Mouse (Mus musculus) layer of hippocampus, adult 9-10 months (tissue): ENCODE results near the gene Ms4a14.
A peak's percentile ranks its signal among the peaks of the same experiment; 100 is the strongest.
"Not testable (repeated sequence)": the region's sequence is repeated elsewhere in the genome, so short reads cannot be mapped to it uniquely, and the experiment has no call there.

ENCODE experiments used
- DNase-seq: peaks from one replicate; pipeline ENCODE4 v3.0.0; 2022; ENCODE audit warnings: low spot score

Ms4a14 gene

DNA sequence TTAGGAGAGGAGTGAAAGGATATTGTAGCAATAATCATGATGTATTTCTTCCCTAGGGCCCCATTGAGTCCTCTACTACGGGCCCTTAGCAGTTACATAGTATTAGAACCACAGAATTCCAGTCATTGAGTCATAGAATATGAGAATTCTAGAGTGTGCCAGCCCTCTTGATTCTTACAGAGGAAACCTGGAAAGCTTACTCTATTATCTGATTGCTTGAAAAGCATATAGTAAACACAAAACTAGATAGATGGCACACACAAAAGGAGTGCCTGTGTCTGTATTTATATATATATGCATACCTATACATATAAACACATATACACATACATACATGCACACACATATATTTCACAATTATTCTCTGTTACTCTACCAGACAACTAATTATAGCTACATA is at the start of gene Ms4a14:
Ms4a14 (minus strand) TSS at position 101 of the 400 bp plus-strand sequence.
- DNase-seq: no peak

DNA sequence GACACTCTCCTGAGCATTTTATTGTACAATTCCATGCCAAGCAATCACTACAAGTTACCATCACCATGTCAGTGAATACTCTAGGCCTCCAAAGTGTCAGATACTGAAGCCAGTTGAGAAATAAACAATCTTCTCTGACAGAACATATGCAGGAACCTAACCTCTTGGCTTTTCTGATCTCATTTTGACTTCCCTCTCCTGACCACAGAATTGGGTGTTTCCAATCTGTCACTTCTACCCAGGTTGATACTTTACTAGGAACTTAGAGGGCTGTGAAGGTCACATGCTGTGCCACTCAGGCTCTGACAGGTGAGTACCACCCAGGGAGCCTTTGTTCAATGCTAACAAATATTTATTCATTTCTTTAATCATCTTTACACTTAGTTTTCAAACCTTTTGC is 47.7 kb upstream of the Ms4a14 start:
- DNase-seq: no peak

DNA sequence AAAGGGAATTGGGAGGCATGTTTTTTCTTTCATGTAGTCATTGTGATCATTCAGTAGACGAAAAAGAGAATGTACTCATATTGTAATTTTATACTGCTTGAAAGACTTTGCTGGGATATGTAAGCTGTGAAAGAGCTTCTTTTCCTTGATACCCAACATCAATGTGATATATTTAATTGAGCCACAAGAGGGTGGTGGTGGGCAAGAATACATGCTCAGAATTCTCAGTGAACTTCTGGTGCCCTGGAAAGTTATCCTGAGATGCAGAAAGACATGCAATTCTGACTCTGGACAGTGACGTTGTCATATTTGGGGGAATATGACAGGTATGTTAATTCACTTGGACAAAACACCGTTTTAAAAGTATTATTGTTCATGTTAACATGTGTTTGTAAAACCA is 45.9 kb upstream of the Ms4a14 start:
- DNase-seq: peak; percentile 31

DNA sequence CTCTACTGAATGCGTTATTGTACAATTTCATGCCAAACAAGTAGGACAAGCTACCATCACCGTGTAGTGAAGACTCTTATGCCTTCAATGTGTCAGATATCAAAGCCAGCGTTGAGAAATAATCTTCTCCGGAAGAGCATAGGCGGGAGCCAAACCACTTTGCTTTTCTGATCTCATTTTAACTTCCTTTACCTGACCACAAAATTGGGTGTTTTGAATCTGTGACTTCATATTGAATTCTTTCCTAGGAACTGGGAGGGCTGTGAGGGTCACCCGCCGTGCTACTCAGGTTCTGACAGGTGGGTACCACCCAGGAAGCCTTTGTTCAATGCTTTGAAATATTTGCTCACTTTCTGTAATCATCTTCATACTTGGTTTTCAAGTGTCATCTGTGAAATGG is 41.5 kb upstream of the Ms4a14 start:
- DNase-seq: no peak

DNA sequence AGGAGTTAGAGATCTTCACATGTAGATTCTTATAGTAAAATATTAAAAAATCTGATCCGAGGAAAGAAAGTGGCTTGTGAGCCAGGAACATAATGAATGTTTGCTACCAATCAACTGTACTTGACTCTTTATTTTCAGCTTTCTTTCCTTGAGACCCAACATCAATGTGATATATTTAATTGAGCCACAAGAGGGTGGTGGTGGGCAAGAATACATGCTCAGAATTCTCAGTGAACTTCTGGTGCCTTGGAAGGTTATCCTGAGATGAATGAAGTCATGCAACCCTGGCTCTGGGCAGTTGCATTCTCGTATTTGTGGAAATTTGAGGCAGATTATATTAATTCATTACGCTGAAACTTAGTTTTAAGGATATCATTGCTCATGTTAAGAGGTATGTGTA is 37.6 kb upstream of the Ms4a14 start:
- peak; percentile 17 for DNase-seq

DNA sequence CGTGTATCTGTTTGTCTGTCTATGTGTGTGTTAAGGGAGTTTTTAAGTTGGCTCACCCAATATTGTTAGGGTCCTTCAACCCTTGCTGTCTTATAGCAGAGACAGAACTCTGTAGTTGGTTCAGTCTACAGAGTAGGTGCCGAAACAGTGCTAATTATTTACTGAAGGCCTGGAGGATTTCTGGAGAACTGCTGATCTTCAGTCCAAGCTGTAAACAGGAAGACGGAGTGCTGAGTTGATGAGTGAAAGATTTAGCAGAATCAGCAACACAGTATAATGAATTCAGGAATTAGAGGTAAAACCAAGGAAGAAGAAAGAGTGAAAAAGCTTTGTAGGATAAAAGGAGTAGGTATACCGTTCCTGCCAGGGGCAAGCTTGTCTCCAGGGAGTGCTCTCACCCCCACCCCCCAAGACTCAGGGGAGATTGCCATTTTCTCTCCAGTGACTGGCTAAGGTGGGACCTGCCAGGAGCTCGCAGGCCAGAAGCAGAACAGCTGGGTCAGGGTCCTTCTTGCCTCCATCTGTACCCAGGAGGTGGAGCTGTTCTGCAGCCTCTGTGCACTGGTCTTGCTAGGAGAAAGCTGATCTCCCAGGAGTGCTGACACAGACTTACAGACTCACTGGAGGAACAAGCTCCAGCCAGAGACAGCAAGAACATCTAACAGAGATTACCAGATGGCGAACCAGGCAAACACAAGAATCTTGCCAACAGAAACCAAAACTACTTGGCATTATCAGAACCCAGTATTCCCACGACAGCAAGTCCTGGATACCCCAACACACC is 35.6 kb upstream of the Ms4a14 start:
- DNase-seq: peak; percentile 17

DNA sequence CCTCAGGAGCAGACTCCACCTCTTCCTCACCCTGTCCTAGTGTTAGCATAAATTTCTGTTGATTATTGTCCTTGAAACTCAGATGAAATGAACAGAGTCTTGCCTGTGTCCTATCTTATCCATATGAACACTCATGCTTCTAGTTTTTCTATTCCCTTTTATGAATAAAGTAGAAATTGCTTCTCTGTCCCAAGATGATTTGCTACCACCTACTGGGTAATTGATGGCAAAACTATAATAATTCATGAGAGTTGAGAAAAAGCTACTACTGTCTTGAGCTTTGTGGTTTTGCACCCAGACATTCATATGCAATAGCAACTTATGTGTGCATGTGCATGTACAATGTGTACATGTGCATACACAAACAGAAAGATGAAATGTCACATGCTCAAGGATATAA is 29.7 kb upstream of the Ms4a14 start:
- DNase-seq: no peak

DNA sequence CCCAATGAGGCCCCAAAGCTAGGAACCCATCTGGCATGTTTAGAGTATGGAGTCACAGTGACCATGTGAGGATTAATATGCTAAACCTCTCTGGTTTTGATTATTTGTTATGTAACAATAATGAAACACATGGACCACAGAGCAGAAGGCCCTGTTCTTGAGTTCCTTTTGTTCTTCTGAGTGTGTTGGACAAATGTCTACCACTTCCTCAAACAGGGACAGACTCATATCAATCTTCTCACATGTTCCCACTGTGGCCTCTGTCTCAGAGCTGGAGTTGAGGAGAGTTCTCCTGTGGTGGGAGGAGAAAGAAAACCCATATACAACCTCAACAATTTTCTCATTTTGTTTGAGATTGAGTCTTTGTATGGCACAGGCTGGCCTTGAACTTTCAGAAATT is 28.9 kb upstream of the Ms4a14 start:
- no peak for DNase-seq

DNA sequence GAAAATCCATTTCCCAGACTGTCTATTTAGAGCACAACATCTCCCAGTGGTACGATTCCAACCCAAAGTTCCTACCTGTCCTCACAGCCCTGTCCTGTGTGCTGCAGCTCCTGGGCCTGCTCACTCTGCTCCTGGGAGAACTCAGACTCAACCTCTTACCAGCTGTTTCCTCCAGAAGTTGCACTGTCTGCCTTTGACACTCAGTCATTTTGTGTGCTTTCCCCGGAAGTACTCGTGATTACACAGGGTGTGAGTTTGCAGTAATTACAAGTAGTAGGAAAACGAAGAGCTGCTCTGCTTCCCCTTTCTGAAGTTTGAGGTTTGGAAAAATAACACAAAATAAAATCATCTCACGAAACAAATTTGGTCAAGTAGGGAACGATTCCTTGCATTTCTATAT is 21.7 kb upstream of the Ms4a14 start, which contains the start of gene Ms4a7:
Ms4a7 (minus strand) TSS at position 215 of the 400 bp plus-strand sequence.
- DNase-seq: no peak

DNA sequence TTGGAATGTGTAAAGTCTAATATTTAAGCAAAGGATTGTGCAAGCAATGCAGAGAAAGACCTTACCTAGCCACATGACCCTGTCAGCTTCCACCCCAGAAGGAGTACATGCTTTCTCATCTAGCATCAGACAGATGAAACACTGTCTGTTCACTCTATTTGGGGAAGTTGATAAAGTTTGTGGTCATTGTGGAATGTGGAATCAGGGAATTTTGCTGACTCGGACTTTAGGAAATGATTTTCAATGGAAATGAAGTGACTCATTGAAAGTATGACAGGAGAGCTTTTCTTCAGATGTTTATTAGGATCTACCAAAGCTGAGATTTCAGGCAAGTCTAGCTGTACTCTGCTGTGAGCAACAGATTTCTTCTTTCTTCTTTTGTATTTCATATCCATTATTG is 6.9 kb upstream of the Ms4a14 start:
- DNase-seq: no peak

DNA sequence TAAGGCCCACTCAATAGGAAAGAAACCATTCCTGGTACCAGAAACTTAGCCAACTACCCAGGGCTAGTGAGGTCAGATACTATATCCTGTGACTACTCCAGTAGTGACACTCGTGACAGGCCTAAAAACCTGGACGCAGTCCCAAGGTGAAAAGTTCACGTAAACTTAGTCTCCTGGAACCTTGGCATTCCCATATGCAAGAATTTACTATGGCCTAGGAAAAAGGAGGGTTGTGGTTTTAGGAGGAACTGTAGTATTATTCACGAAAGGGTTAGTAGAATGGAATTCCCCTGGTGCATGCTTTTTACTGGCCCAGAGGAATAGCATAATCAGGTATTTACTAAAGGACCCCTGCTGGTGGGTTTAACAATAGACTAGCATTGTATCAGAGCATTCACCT is 2.5 kb upstream of the Ms4a14 start:
- DNase-seq: no peak

DNA sequence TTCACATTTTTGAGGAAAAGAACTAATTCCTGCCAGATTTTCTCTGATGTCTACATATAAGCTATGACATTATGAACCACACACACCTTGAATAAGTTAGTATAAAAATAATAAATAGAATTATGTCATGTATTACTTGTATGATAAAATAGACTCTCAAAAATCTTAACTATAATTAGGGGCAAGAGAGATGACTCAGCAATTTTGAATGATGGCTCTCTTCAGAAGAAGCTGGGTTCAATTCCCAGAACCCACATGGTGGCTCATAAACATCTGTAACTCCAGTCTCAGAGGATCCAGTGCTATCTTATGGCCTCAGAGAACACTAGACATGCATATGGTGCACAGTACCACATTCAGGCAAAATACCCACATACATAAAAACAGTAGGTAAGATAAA is 5.4 kb downstream of the Ms4a14 start:
- no peak for DNase-seq

DNA sequence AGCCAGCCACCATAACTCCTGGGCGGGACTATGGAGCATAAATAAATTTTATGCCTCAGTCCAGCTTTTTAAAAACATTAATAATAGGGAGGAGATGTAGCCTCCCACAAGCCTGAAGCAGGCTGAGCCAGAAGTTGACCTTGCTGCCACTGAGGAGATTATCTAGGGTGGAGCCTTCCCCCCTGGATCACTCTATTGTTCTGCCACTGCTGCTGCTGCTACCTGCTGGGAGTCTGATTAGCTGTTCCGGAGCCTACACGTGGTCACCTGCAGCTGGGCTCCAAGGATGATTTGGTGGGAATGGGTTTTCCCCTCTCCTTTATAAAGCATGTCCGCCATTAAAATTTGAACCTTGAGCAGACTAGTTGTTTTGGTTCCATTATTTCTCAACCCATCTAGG is 14.7 kb downstream of the Ms4a14 start:
- not testable (repeated sequence) for DNase-seq

DNA sequence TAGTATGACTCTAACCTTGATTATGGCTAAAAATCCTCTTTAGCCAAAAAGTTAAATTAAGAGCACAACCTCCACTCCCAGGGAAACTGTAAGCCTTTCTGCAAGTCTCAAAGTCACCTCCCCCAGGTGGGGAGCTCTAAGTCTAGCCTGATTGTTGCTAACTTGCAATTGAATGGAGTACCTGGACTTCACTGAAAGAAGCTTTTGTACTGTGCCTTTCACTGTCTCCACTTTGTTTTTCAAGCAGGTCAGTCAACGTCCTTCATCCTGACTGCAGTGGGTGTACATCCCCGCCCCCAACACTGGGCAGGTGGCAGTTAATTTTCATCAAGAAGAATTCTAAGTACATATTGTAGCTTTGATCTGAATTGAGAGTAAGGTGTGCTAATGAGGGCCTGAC is 15.3 kb downstream of the Ms4a14 start:
- no peak for DNase-seq

DNA sequence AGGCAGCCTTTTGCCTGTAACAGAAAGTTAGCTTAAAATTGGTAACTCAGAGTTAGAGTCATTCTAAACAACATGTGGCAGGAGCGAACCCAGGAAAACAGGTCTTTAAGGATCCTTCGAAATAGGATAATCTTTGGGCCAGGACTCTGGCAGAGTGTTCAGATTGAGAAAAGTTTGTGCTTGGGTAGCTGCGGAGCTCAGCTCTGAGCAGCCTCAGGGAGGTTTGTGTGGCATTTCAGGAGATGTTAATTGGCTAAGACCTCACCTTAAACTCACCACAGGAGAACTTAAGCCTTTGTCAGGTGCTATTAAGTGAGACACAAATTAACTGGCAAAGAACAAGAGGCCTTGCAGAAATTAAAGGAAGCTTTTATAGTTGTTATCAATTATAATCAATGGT is 20.6 kb downstream of the Ms4a14 start:
- not testable (repeated sequence) for DNase-seq

DNA sequence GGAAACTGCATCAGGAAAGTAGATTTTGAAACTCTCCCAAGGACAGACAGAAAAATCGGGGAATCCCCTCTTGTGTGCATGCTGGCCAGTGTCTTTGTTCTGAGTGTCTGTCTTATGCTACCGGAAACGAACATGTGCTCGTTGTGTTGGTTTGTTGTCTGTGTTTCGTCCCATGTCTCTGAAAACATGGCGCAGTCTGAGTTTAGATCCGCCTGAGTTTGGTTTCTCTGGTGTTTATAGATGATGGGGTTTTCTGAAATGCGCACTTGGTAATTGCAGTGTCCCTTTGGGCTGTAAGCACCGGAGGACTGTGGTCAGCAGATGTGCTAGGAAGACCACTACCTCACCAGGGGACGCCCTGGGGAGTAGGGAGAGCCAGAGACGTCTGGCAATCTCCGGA is 21.3 kb downstream of the Ms4a14 start:
- DNase-seq: no peak

DNA sequence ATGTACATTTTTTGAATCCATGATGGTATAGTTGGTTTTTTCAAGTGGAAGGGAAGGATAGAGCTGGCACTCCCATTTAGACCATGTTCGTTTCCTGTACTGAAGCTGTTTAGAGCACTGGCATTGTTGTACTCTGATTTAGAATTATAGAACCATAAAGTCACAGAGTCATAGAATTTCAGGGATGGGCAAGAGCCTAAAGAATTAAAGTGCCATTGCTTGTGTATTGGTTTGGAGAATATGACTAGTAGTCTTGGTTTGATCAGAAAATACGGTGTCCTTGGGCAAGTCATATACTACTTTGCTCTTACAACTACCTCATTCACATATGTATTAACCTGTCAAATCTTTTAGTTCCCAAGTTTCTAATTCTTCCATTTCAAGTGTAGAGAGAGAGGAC is 30.5 kb downstream of the Ms4a14 start, which contains the start of gene Ms4a5:
Ms4a5 (minus strand) TSS at position 101 of the 400 bp plus-strand sequence.
- no peak for DNase-seq

DNA sequence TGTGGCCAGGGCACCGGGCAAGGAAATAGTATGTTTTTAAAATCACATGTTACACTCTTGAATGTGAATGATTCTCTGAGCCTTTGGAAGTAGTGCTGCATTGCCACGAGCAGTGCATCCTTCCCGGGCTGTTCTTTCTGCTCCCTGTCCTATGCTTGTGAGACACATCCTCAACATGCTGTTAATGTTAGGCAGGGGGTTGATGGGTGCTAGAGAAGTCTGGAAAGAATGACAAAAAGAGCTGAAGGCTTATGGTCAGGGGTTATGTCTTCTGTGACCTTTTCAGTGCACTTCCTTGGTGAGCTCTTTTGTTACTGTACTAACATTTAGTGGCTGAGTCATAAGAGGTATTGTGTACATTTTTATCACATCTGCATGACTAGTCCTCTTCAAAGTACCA is 34.0 kb downstream of the Ms4a14 start:
- DNase-seq: no peak

DNA sequence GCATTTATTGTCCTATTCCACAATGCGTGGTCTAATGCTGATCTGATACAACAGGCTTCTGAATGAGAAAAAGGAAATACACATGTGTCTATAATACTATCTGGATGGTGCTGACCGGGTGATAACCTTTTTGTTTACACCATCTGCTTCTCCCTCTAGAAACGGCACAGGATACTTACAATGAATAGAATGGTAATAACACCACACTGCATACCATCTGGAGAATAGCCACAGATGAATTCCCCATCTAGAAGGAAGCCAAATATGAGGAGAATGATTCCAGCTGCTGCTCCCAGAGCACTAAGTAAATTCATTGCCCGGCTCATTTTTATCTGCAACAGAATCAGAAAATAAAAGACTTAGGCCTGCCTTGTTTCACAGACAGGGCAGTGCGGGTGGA is 37.8 kb downstream of the Ms4a14 start:
- DNase-seq: no peak

DNA sequence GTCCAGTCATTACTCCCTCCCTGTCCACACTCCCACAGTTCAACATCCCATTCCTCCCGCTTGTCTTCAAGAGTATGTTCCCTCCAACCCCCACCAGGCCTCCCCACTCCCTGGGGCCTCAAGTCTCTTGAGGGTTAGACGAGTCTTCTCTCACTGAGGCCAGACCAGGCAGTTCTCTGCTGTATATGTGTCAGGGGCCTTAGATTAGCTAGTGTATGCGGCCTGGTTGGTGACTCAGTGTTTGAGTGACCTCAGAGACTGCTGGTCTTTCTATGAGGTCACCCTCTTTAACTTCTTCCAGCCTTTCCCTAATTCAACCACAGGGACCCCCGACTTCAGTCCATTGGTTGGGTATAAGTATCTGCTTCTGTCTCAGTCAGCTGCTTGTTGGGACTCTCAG is 47.3 kb downstream of the Ms4a14 start:
- no peak for DNase-seq

DNA sequence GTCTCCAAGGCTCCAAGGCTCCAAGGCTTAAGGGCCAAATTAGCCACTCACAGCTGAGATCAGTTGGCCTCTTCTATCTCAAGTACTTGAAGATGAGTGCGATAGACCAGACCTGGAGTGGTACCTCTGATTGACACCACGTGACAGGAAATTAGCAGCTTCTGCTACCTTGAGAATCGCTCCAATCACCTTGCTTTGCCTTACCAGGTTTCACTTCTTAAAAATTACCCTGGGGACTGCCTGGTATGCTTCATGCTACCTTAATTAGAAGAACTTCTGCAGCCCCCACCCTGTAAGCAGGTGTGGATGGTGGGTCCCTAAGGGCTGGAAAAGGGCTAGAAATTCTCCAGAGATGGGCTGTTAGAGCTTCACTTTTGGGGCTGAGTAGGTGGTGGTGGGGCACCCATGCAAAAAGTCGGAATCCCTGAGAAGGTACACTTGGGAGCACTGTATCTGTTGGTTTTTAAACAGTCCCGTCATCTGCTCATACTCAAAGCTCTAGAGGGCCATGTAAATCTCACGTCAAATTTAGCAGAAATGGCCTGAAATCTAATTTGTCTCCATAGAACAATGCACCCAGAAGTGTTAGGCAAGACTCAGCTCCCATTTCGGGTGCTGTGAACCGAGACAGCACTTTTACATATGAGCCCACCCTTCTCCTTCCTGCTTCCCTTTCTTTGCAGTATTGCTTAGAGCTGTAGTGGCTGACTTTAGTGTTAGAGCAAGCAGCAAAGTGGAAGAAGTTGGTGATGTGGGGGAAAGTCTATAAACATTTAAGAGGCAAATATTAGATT is 48.0 kb downstream of the Ms4a14 start, which contains the start of gene Ms4a1:
Ms4a1 (minus strand) TSS at position 190 of the 794 bp plus-strand sequence.
- no peak for DNase-seq

DNA sequence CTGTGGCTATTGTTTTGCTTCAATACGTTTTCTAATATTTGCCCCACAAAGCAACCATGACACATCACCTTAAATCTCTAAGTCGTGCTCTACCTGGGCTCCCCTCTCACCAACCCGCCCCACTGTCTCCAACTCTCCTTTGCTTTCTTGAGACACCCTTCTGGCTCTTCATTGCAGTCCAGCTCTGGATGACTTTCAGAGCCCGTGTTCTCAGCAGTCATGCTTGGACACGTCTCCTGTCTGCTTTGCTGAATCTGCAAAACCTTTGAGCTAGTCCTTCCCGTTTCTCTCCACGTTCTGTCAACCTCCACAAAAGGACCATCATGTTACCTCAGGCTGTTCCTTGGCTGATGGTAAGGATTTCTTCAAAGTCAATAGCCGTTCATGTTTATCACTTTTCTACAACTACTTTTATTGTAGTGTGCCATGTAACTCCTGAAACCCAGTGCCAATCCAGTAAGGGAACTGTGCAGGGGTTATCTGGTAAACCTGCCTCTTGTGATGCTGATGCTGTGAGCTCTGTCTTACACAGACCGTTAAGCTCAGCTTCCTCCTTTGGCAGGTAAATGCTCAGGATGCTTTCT is 49.6 kb downstream of the Ms4a14 start:
- DNase-seq: no peak

DNA sequence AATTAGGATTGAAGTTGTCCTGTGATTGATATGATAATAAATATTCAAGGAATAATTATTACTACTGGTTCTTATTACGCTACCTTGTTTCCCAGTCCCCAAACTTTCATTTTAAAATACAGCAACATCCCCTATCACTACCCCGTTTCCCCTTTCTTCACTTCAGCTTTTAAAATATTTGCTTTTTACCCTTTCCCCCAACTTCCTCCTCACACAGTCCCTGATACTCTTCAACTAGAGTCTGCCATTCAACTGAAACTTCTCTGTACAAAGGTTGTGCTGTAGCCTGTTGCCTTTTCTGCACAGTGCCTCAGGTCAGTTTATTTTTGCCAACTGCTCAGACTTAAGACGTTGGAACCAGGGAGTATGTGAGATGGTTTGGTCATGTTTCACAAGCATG is 50.7 kb downstream of the Ms4a14 start:
- no peak for DNase-seq
